Mouse (Mus musculus) embryonic fibroblast, embryonic 13.5 days (primary cell): ENCODE data around the gene Nav3.

Experiments
- CTCF ChIP-seq: IDR thresholded peaks from 2 replicates; pipeline ENCODE4 v1.5.1; 2011; ENCODE audit warnings: mild to moderate bottlenecking, control low read depth, low read length, moderate library complexity, borderline replicate concordance; ENCODE audit not compliant: insufficient read depth
- POLR2A ChIP-seq: IDR thresholded peaks from 2 replicates; pipeline ENCODE4 v1.6.1; 2011; ENCODE audit warnings: low read depth, mild to moderate bottlenecking, control low read depth, low read length, moderate library complexity

GRCm38 (mm10) chr10:110034582-110035099 lies 421.4 kb downstream of the Nav3 start:
- TF ChIP-seq CTCF (no peak), POLR2A (no peak)
